Mouse (Mus musculus): ENCODE data around the gene Itpk1. TPM values are rescaled to one million over a fixed set of nuclear protein-coding genes. Genes with fewer than 3 reads are reported as not detected.
"Not testable (repeated sequence)": the region's sequence is repeated elsewhere in the genome, so short reads cannot be mapped to it uniquely, and the experiment has no call there.

The Itpk1 gene
- total RNA-seq, 2 experiments from 2014 or later, result 90.5 to 90.8 TPM

DNA sequence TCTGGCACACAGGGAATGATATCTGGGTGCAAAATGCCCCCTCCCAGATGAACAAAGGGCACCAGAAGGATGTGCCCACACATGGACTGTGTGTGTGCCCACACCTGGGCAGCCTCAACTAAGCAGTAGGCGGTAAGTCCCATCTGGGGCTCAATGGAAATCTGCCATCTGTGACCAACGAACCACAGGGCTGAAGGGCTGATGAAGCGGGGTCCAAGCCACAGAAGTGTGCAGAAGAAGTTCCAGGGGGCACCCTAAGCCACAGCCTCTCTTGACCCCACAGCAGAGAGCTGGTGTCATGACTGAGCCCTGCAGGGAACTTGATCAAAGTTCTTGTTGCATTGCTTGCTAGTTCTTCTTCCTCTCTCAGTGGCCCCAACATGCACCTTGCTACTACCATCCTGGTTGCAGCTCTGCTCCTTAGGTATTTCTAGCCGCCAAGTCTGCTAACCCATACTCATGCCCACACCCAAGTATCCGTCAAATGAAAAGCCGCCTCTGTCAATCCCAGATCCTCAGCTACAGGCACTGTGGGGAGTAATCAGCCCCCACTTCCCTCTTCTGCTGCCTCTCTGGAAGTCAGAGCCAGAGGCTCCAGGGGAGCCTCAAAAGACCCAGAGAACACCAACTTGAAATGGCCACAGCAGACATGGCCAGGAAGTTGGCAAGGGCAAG lies 58.7 kb downstream of the Itpk1 start:
- intact Hi-C loops (cut with DNase I), result loop anchor here (5.0 kb wide), 1 partner anchor 56 kb away; the partner anchor contains the start of gene Itpk1
- DNase-seq (ENCODE audit: extremely low spot score in 1 of 2, low spot score in 2 of 2), result no peak

DNA sequence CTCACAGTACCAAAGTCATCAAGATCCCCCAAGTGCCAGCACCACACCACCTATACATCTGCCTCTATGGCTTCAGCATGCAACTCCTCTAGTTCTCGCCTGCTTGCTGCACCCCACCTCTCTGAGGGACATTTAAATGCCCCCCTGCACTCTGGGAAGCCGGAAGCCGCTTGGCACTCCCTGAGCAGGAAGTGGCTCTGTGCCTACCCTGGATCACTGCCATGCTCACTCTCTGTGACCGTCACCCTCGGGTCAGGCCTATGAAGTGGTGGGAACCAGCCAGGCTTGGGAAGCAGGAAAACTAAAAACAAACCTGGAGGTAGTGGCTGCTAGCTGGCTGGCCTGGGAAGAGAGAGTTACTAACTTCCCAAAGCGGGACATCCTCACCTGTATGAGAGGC lies 61.4 kb downstream of the Itpk1 start:
- peak in 1 of 2 experiments; percentile 63 for DNase-seq (ENCODE audit: extremely low spot score in 1 of 2, low spot score in 2 of 2)
- intact Hi-C loops (cut with DNase I), result no loop called here

DNA sequence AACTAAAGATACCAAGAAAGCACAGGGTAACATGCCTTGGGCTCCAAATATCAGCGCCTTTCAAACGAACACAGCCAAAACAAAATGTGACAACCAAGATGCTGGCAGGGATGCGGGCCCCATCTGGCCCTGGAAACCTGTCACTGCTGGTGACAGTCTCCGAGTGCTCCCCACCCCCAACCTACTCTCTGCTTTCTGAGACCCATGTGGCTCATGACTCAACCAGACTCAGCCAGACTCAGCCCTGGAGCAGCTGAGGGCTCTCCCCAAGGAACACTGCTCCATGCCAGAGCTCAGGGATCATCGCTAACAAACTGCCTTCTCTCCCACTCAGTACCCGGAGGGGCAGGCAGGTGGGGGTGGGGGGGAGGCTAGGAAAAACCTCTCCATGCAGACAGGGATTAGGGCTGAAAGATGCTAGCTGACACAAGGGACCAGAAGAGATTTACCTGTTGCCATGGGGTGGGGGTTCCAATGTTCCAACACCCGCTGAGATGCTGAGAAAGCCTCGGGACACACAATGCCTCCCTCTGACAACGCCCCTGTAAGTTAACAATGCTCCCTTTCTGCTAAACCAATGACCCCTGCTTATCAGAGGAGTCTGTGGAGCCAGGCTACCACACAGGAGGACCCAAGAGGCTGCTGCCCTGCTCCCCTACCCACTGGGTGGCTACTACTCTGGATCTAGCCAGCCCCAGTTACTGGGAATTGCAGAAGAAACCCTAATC lies 64.1 kb downstream of the Itpk1 start:
- intact Hi-C loops (cut with DNase I), result no loop called here
- DNase-seq (ENCODE audit: extremely low spot score in 1 of 2, low spot score in 2 of 2), result peak; percentile 65 to 71

DNA sequence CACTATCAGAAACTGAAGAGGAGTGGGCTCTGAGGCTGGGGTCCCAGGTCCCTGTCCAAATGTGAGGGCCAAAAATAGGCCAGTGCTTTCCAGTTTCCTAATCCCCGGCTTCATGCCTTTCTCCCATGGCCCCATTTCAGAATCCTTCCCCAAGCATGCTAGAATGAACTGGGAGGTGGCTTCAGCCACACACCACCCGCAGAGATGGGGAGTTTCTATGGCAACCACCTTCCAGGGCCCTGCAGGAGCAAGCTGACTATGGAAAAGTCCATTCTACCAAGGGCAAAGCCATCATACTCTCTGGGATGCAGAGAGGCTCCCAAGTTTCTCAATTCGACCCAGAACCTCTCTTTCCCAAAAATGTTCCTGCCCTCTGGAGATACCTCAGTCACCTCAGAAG lies 65.9 kb downstream of the Itpk1 start:
- intact Hi-C loops (cut with DNase I), result no loop called here
- no peak for DNase-seq (ENCODE audit: extremely low spot score in 1 of 2, low spot score in 2 of 2)

DNA sequence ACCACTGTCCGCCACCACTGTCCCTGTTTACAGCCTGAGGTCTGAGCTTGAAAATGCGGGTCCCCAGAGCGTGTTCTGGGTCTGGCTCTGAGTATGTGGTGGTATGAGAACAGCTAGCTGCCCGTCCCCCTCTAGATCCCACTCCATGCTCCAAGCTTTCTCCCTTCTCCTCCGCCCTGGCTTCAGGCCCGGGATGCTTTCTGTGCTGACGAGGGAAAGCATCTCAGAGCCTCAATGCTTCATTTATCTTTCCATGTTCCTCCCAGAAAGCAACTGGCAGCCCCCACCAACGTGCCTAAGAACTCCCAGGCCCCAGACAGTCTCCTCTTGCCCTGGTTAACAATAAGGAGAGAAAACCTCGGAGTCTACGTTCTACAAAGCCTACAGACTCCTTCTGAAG lies 67.5 kb downstream of the Itpk1 start:
- DNase-seq (ENCODE audit: extremely low spot score in 1 of 2, low spot score in 2 of 2), result no peak
- intact Hi-C loops (cut with DNase I), result no loop called here

DNA sequence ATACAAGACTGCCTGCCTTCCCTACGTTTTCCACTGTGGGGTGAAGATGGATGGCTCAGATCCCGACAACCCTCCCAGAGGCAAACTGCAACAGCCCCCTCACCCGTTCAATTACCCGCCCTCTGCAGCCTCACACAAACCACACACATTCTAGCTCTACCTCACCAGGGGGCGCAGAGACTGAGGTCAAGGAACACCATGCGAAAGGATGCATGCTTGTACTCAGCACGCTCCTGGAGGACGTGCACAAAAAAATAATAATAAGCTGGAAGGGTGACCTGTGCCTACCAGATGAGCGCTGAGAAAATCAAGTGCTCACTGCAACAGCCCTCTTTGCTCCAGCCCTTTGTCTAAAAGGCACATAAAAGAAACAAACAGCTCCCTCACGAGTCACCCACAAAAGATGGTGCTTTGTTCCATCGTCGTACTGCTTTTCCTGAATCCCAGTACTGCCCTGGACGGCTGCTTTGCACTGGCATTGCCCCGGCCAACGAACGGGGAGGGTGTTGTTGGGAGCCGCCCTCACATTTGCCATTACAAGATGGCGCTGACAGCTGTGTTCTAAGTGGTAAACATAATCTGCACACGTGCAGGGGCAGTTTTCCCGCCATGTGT lies 70.2 kb downstream of the Itpk1 start:
- DNase-seq (ENCODE audit: extremely low spot score in 1 of 2, low spot score in 2 of 2), result no peak
- intact Hi-C loops (cut with DNase I), result no loop called here

DNA sequence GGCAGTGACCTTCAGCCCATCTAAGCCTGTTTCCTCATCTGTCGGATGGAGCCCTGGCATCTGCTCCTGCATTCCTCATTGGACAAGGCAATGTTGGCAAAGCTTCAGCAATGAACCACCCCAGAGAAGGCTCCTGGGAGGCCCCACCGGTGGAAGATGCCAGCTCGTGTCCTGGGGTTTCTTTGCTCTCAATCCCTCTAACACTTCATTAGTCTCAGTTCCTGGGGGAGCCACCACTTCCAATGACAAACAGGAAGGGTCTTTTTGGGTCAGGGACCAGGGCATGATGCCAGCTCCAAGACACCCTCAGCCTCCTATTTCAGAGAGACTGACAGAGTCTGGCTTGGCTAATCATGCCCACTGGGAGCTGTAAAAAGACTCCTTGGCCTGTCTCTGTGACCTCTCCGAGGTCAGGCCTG lies 71.6 kb downstream of the Itpk1 start:
- DNase-seq (ENCODE audit: extremely low spot score in 1 of 2, low spot score in 2 of 2), result no peak
- intact Hi-C loops (cut with DNase I), result no loop called here

DNA sequence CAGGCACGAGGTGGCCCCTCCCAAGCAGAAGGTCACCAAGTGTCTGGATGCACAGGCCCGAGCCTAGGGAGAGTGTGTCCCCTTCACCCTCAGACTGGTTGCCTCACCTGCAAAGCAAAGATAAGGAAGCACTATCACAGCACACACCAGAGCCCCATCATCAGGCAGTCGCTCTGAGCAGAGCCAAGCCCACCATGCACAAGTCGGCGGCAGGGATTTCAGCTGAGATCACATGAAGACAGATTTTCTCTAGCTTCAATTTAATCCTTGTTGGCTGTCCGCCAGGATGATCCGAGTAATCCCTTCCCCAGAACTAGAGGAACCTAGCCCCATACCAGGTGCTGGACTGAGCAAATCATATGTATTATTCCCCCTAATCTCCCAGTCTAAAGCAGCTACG lies 73.0 kb downstream of the Itpk1 start:
- intact Hi-C loops (cut with DNase I), result no loop called here
- no peak for DNase-seq (ENCODE audit: extremely low spot score in 1 of 2, low spot score in 2 of 2)

DNA sequence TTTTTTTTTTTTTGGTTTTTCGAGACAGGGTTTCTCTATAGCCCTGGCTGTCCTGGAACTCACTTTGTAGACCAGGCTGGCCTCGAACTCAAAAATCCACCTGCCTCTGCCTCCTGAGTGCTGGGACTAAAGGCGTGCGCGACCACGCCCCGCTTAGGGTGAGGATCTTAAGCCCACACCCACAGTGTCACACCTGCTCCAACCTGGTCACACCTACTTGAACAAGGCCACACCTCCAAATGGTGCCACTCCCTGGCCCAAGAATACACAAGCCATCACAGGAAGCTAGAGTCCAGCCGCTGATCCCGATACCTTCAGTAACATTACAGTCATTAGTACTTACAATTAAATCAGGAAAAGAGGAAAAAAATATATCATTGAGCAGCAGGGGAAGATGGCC lies 74.3 kb downstream of the Itpk1 start:
- DNase-seq (ENCODE audit: extremely low spot score in 1 of 2, low spot score in 2 of 2); intact Hi-C loops (cut with DNase I): not testable (repeated sequence)

DNA sequence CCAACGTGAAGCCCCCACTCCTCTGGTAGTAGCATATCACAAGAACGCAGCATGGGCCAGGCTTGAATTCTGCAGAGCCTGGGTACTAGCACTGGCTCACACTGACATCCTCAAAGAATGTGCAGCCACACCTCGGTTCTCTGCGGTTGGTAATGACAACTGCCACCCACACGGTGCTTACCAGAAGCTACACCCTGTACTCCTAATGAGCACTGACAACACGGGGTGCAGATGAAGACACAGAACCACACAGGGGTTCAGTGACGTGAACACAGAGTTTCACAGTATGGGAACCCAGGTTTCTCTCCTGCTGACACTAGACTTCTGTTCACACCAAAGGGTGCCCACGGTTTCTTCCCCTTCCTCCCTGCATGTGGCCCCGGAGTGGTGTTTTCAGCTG lies 76.5 kb downstream of the Itpk1 start:
- DNase-seq (ENCODE audit: extremely low spot score in 1 of 2, low spot score in 2 of 2), result no peak
- intact Hi-C loops (cut with DNase I), result no loop called here

DNA sequence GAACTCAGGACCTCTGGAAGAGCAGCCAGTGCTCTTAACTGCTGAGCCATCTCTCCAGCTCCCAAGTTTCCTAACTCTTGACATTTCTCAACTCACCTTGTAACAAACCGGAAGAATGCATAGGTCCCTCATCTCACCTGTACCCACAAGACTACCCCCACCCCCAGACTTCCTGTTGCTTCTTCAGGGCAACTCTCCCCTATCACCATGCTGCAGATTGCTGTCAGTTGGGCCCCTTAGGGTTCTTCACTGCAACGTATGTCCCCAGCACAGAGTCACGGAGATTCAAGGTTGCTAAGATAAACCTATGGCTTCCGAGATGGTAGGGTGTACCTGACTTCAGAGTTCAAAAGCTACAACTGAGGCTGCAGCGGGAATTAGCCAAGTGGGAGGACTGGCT lies 77.2 kb downstream of the Itpk1 start:
- intact Hi-C loops (cut with DNase I), result no loop called here

DNA sequence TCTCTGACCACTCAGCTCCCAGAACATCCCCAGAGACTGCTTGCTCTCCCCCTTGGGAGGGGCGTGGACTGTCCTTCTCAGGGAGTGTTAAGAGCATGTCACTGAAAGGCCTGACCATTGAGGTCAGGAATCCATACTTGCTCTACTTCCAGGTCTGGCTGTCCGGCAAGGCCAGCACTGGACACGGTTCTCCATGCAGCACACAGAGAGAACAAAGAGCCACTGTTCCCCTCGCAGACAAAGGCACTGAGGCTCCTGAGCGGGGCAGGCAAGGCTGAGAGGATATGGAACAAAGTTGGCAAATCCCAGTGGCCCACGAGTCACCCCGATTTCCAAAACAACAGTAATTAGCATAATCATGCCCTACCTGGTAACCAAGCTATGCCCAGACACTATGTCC lies 77.9 kb downstream of the Itpk1 start:
- no peak for DNase-seq (ENCODE audit: extremely low spot score in 1 of 2, low spot score in 2 of 2)
- intact Hi-C loops (cut with DNase I), result no loop called here

More for the DNA sequence above, 77.2 kb downstream of the Itpk1 start:
- DNase-seq (ENCODE audit: extremely low spot score in 1 of 2, low spot score in 2 of 2), result no peak

DNA sequence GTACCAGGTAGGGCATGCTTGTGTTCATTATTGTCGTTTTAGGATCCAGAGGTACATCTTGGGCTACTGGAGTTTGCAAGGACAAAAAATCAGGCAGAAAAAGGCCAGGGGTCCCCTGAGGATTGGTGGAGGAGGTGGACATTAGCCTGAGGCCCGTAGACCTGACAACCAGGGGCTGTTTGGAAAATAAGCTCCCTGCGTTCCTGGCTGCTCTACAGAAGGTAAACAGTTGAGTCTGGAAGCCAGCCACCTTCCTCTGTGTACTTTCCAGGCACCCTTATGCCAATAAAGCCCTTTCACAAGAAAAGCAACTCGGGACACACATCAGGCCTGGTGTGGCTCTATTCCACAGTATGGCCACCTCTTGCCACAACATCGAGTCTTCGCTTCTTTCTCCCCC lies 79.0 kb downstream of the Itpk1 start:
- intact Hi-C loops (cut with DNase I), result no loop called here
- DNase-seq (ENCODE audit: extremely low spot score in 1 of 2, low spot score in 2 of 2), result no peak

DNA sequence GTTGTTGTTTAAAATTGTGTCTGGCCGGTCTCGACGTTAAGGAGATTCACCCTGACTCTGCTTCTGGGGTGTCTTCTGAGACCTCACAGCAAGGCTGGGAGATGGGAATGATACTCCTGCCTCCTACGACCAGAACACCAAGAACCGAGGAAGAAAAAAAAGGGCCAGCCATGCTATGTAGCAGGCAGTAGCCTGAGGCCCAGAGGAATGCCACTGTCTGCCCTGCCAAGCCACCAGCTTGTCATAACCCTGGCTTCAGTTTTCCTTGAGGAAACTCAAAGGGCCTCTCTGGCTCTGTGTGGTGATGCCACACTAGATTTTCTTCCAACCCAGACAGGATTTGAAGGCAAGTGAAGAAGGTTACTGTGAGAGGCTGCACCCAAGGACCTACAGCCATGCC lies 79.6 kb downstream of the Itpk1 start:
- intact Hi-C loops (cut with DNase I), result no loop called here
- DNase-seq (ENCODE audit: extremely low spot score in 1 of 2, low spot score in 2 of 2), result no peak

DNA sequence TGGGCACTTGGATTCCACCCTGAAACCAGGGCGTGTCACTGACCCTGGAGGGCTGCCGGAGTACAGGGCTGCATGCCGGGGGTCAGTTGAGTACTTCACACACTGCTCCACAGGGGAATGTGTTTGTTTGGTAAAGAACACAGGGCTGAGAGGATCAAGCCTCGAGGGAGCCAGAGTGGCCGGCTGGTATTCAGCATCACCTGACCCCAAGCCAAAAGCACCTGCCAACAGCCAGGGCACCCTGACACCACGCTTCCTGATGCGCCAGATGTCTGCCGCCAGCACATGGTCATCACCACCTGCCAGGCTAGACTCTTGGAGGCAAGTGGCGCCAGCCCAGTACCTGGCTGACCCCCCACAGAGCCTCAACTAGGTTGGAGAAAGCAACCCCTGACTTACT lies 80.9 kb downstream of the Itpk1 start:
- no peak for DNase-seq (ENCODE audit: extremely low spot score in 1 of 2, low spot score in 2 of 2)
- intact Hi-C loops (cut with DNase I), result no loop called here

DNA sequence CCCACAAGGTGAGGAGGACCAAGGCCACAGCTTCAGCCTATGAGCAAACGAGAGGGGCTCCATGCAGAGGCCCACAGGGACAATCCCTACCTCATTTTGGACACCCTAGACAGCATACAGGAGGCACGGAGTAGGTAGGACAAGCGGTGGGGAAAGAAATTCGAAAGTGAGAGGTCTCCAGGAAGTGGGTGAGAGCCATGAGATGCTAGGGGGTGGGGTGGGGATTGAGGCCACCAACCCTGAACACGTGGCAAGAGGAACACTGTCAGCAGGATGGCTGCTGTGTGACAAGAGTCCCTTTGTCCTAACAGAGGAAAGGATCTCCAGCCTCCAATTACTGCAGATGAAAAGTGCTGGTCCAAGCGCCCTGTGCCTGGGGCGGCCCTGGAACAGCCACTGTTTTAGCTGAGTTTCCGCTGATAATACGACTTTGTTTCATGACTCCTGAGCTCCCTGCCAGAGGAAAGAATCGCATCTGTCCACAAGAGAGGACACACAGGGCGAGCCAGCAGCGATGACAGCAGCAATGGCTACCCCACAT lies 82.4 kb downstream of the Itpk1 start:
- no peak for DNase-seq (ENCODE audit: extremely low spot score in 1 of 2, low spot score in 2 of 2)
- intact Hi-C loops (cut with DNase I), result no loop called here

DNA sequence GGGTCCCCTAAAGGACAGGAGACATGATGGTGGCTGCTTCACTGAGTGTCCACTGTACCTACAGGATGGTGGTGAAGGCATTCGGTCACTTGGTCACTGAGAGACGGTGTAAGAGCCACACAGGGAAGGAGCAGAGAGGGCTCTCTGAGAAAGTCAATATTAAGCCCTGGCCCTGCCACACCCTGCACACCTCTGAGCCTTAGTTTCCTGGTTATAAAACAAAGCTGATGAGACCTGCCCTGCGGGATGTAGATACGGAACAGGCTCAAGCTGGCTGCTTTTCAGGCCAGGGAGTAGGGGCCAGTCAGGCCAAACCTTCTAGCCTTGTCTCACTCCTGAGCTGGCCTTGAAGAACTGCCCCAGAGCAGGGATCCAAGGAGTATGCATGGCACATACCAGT lies 82.9 kb downstream of the Itpk1 start:
- no peak for DNase-seq (ENCODE audit: extremely low spot score in 1 of 2, low spot score in 2 of 2)
- intact Hi-C loops (cut with DNase I), result no loop called here

DNA sequence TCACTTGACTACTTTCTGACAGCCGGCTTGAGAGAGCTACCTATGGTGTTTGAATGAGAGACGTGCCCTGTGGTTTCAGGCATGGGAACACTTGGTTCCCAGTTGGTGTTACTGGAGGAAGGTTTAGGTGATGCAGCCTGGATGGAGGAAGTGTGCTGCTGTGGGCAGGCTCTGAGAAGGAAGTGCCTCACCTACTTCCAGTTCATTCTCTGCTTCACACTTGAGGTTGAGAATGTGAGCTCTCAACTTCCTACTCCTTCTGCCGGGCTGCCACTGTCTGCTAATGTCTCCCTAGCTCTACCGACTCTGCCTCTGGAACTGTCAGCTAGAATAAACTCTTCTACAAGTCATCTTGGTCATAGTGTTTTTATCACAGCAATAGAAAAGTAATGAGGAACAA lies 83.5 kb downstream of the Itpk1 start:
- no peak for DNase-seq (ENCODE audit: extremely low spot score in 1 of 2, low spot score in 2 of 2)
- intact Hi-C loops (cut with DNase I), result no loop called here

DNA sequence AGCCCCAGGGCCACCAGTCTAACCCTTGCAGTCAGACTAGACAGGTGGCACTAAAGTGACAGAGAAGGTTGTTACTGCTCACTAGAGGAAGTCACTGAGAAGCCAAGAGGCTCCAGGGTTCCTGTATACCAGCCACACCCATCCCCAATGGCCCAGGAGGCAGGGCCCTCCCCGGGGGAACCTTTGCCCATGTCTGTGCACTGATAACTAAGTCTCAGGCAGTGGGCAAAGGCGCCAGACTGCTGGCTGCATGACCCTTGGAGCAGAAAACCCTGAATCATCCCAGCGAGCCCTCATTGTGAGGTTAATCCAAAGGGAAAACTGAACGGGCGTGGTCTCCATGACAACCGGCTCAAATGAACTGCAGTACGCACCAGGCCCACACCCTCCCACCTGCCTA lies 84.8 kb downstream of the Itpk1 start:
- intact Hi-C loops (cut with DNase I), result no loop called here
- no peak for DNase-seq (ENCODE audit: extremely low spot score in 1 of 2, low spot score in 2 of 2)

DNA sequence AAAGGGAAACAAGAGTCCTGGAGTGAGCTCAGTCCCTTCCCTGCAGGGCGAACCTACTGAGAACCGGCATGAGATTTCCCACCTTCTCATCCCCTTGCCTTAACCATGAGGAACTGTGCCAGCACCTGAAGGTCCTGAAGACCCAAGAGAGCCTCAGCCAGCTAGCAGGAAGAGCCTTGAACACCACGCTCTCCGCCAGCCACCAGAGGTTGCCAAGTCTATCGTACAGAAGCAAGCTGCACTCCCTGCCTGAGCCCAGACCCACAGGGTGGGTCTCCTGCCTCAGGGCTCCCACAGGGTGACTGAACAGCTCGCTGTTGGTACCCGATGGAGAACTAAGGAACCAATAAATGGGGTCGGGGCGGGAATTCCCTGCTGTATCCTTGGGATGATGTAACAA lies 86.6 kb downstream of the Itpk1 start:
- no peak for DNase-seq (ENCODE audit: extremely low spot score in 1 of 2, low spot score in 2 of 2)
- intact Hi-C loops (cut with DNase I), result no loop called here

Data from left cerebral cortex, postnatal 10 days (tissue).